Mouse (Mus musculus): ENCODE data around the gene Oscp1.

DNA sequence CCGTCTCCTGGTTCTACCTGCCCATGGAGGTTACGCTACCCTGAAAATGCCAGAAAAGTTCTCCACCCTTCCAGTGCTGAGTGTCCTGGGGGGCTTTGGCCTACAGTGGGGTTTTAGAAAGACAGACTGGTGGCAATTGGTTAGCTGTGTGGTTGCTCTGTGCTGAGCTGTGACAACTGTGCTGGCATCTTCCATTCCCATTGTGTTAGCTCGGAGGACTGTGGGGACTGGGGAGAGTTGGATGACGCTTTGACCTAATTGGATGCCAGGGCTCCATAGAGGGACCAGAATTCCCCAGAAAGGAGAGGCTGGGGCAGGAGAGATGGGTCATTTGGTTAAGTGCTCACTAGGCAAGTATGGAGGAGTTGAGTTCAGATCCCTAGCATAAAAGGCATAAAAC is 75.9 kb downstream of the Oscp1 start:
- TF ChIP-seq CTCF (IDR thresholded peaks at IDR 0.05) (no peak), EP300 (IDR thresholded peaks at IDR 0.05) (no peak)
